Mouse (Mus musculus) CH12.LX (cell line): ENCODE results near the gene Tdrd7.

Experiments
- CHD2 ChIP-seq: IDR thresholded peaks from 2 replicates; pipeline ENCODE4 v1.6.1; 2011; ENCODE audit warnings: low read length, improper control_type of control experiment
- CTCF ChIP-seq, 2 experiments: IDR thresholded peaks in 1 of 2; conservative IDR thresholded peaks in 1 of 2; 2 replicates each; pipeline ENCODE4 v1.5.1; 2011 to 2012; ENCODE audit warnings: low read depth in 2 of 2, low read length in 2 of 2, improper control_type of control experiment in 1 of 2, inconsistent platforms in 1 of 2, mild to moderate bottlenecking in 1 of 2, moderate library complexity in 1 of 2
- EP300 ChIP-seq: IDR thresholded peaks from 2 replicates; pipeline ENCODE4 v1.6.1; 2011; ENCODE audit warnings: low read length, improper control_type of control experiment
- ETS1 ChIP-seq: conservative IDR thresholded peaks from 2 replicates; pipeline ENCODE4 v1.6.1; 2012; ENCODE audit warnings: low read depth, mild to moderate bottlenecking, inconsistent platforms, low read length, improper control_type of control experiment, moderate library complexity
- MAX ChIP-seq: IDR thresholded peaks from 2 replicates; pipeline ENCODE4 v1.6.1; 2011; ENCODE audit warnings: low read length, improper control_type of control experiment
- MAZ ChIP-seq: IDR thresholded peaks from 2 replicates; pipeline ENCODE4 v1.6.1; 2012; ENCODE audit warnings: low read depth, mild to moderate bottlenecking, inconsistent platforms, low read length, improper control_type of control experiment, moderate library complexity
- MXI1 ChIP-seq: IDR thresholded peaks from 2 replicates; pipeline ENCODE4 v1.6.1; 2011; ENCODE audit warnings: mild to moderate bottlenecking, low read depth, low read length, improper control_type of control experiment
- NELFE ChIP-seq: IDR thresholded peaks from 2 replicates; pipeline ENCODE4 v1.6.1; 2011; ENCODE audit warnings: low read depth, low read length, improper control_type of control experiment
- POLR2A ChIP-seq: IDR thresholded peaks from 2 replicates; pipeline ENCODE4 v1.6.1; 2011; ENCODE audit warnings: low read depth, mild to moderate bottlenecking, improper control_type of control experiment, low read length
- TCF12 ChIP-seq: IDR thresholded peaks from 2 replicates; pipeline ENCODE4 v1.6.1; 2014; ENCODE audit warnings: low read depth, mild to moderate bottlenecking, inconsistent platforms, low read length, improper control_type of control experiment
- USF2 ChIP-seq: conservative IDR thresholded peaks from 2 replicates; pipeline ENCODE4 v1.6.1; 2011; ENCODE audit warnings: low read depth, low read length, improper control_type of control experiment
- ZNF384 ChIP-seq: IDR thresholded peaks from 2 replicates; pipeline ENCODE4 v1.6.1; 2012; ENCODE audit warnings: low read depth, low read length, improper control_type of control experiment, inconsistent platforms

DNA sequence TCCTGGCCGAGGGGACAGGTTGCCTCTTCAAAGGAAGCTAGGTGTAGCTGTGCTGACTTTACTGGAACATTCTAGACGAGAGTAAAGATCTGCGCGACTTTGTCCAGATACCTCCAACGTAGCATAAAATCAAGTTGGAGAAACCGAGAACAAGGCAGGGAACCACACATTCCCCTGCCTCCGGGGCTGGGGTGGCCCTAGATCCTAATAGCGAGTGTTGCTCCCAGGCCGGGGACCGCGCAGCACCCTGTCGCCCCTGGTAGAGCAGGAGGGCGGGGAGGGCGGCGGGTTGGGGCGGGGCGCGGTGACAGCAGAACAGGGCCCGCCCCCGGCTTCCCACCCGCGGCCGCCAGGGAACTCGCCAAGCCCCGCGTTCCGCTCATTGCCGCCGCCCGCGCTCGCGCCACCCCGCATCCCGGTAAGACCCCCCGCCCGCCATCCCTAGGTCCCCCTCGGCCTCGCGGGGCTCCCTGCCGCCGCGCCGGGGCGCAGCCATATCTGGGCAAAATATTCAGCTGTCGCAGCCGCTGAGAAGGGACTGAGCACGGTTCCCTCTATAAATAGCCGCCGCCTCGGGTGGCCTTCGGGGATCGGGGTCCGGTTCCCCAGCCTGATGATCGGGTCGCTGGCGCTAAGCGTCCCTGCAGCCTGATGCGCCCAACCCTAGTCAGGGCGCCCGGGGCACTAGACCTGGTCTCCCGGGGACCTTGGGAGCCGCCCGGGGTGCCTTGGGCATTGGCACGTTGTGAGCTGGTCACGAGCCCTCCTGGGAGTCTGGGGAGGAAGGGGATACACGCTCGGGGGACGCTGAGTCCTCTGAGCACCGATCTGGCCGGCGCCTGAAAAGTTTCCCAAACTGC, 74.0 kb downstream of the Tdrd7 start, which contains the start of gene Tmod1:
- TF ChIP-seq CTCF (conservative IDR thresholded peaks at IDR 0.05 in 1 of 2, IDR thresholded peaks at IDR 0.05 in 1 of 2; ENCODE audit: low read depth in 2 of 2, low read length in 2 of 2): no peak
- no peak; the same call in 1 of the 2 replicates for TF ChIP-seq MXI1
- TF ChIP-seq CHD2: no peak
- no peak for TF ChIP-seq POLR2A
- TF ChIP-seq EP300: no peak
- no peak for TF ChIP-seq USF2
- TF ChIP-seq NELFE: no peak
- no peak for TF ChIP-seq TCF12
- no peak for TF ChIP-seq ETS1
- TF ChIP-seq MAZ: no peak
- no peak for TF ChIP-seq MAX
- TF ChIP-seq ZNF384: no peak
